Mouse (Mus musculus) liver, adult 2 months (tissue): ENCODE results near the gene Os9. TPM values are rescaled to one million over a fixed set of nuclear protein-coding genes. Genes with fewer than 3 reads are reported as not detected.

Experiments used
- DNase-seq: peaks from one replicate; pipeline ENCODE4 v3.0.0-alpha.2; 2011; ENCODE audit warnings: low read depth, low spot score; ENCODE audit errors: extremely low read depth
- H3K27ac ChIP-seq: fragments of 200-500 bp; replicated peaks from 2 replicates; pipeline ENCODE4 v1.5.1; 2012; ENCODE audit warnings: low read depth, mild to moderate bottlenecking, control low read depth, inconsistent platforms, low read length; ENCODE audit not compliant: insufficient read depth
- H3K27me3 ChIP-seq: fragments of 200-500 bp; 2 replicates; pipeline ENCODE4 v1.6.1; 2012; ENCODE audit warnings: mild to moderate bottlenecking, moderate library complexity, low read length, inconsistent platforms; ENCODE audit not compliant: control insufficient read depth, insufficient read depth
- H3K36me3 ChIP-seq: fragments of 200-500 bp; 2 replicates; pipeline ENCODE4 v1.6.1; 2012; ENCODE audit warnings: low read length, inconsistent platforms; ENCODE audit not compliant: control insufficient read depth, insufficient read depth
- H3K4me1 ChIP-seq: fragments of 200-500 bp; 2 replicates; pipeline ENCODE4 v1.6.1; 2011; ENCODE audit warnings: low read length; ENCODE audit not compliant: control insufficient read depth, insufficient read depth
- H3K4me3 ChIP-seq: fragments of 200-500 bp; 2 replicates; pipeline ENCODE4 v1.5.1; 2011; ENCODE audit warnings: low read depth, mild to moderate bottlenecking, control low read depth, low read length, moderate library complexity; ENCODE audit not compliant: insufficient read depth
- H3K79me2 ChIP-seq: fragments of 200-500 bp; 2 replicates; pipeline ENCODE4 v1.6.1; 2012; ENCODE audit warnings: inconsistent platforms, mild to moderate bottlenecking, low read length, moderate library complexity; ENCODE audit not compliant: control insufficient read depth, insufficient read depth
- H3K9ac ChIP-seq: fragments of 200-500 bp; 2 replicates; pipeline ENCODE4 v1.6.1; 2012; ENCODE audit warnings: low read depth, mild to moderate bottlenecking, control low read depth, inconsistent platforms, low read length
- CTCF ChIP-seq: fragments of 200-500 bp; IDR thresholded peaks from 2 replicates; pipeline ENCODE4 v1.5.1; 2011; ENCODE audit warnings: low read depth, low read length, control low read depth
- POLR2A ChIP-seq: fragments of 200-500 bp; IDR thresholded peaks from 2 replicates; pipeline ENCODE4 v1.6.1; 2011; ENCODE audit warnings: low read length, control low read depth; ENCODE audit not compliant: insufficient read depth; ENCODE audit errors: extremely low read depth
- WGBS: fragments of 180-500 bp; shearing (Covaris S2); methylation state at CpG from one replicate; pipeline ENCODE4 v1.1.7; 2018; 5-methylcytosine and 5-hydroxymethylcytosine counted together
- polyA plus RNA-seq: library from polyadenylated mRNA; depleted of rRNA; stranded (reverse); fragments of >200 nt; gene quantifications from 2 replicates; pipeline ENCODE4 v1.2.3, GENCODE M21; 2012
- total RNA-seq: library from RNA; depleted of rRNA; stranded (reverse); fragments of >200 nt; gene quantifications from 2 replicates; pipeline ENCODE4 v1.2.3, GENCODE M21; 2014

Os9 gene
- total and polyA plus RNA-seq, 2 experiments = 130 TPM

GRCm38 (mm10) chr10:127145303-127145702 lies 24.4 kb upstream of the Os9 start:
- WGBS = 82% methylated on average over 5 of the region's 5 CpGs
- no peak for TF ChIP-seq CTCF
- Histone ChIP-seq H3K4me3 (no peak overlapping the region), H3K4me1 (peaks cover 13% of the 10 kb centered on the region), H3K27me3 (no peaks in the 10 kb centered on the region), H3K36me3 (no peaks in the 10 kb centered on the region), H3K27ac (no peak overlapping the region), H3K79me2 (no peaks in the 10 kb centered on the region; the same call in 1 of the 2 replicates), H3K9ac (no peak overlapping the region)
- DNase-seq = no peak

GRCm38 (mm10) chr10:127144536-127144935 lies 23.6 kb upstream of the Os9 start:
- 40% methylated on average over 7 of the region's 7 CpGs for WGBS
- peak; percentile 80 for DNase-seq
- peak overlapping the region; percentile 7; the same call in 1 of the 2 replicates for H3K27ac ChIP-seq
- H3K27me3 ChIP-seq = no peaks in the 10 kb centered on the region
- TF ChIP-seq CTCF (no peak), POLR2A (no peak)
- H3K79me2 ChIP-seq = no peaks in the 10 kb centered on the region; the same call in 1 of the 2 replicates
- H3K36me3 ChIP-seq = no peaks in the 10 kb centered on the region
- peaks cover 7% of the 10 kb centered on the region for H3K4me1 ChIP-seq
- no peak overlapping the region for H3K4me3 ChIP-seq
- no peak overlapping the region for H3K9ac ChIP-seq

- TF ChIP-seq CTCF (no peak), POLR2A (no peak)
- WGBS = 93% methylated on average over 8 of the region's 8 CpGs
- H3K4me3 ChIP-seq = no peak overlapping the region
- no peak for DNase-seq
- peaks cover 9% of the 10 kb centered on the region for H3K4me1 ChIP-seq
- no peaks in the 10 kb centered on the region for H3K36me3 ChIP-seq
- H3K79me2 ChIP-seq = no peaks in the 10 kb centered on the region; the same call in 1 of the 2 replicates
- no peak overlapping the region for H3K9ac ChIP-seq
- no peak overlapping the region for H3K27ac ChIP-seq
- H3K27me3 ChIP-seq = no peaks in the 10 kb centered on the region
Observed at GRCm38 (mm10) chr10:127143228-127143627, 22.3 kb upstream of the Os9 start.

GRCm38 (mm10) chr10:127141500-127141899 lies 20.6 kb upstream of the Os9 start:
- H3K27ac ChIP-seq = no peak overlapping the region
- 76% methylated on average over 8 of the region's 8 CpGs for WGBS
- no peaks in the 10 kb centered on the region for H3K36me3 ChIP-seq
- no peak overlapping the region for H3K4me3 ChIP-seq
- DNase-seq = no peak
- H3K4me1 ChIP-seq = peaks cover 8% of the 10 kb centered on the region
- H3K9ac ChIP-seq = no peak overlapping the region
- H3K79me2 ChIP-seq = no peaks in the 10 kb centered on the region; the same call in 1 of the 2 replicates
- no peaks in the 10 kb centered on the region for H3K27me3 ChIP-seq
- TF ChIP-seq CTCF = no peak
- TF ChIP-seq POLR2A = no peak

DNA sequence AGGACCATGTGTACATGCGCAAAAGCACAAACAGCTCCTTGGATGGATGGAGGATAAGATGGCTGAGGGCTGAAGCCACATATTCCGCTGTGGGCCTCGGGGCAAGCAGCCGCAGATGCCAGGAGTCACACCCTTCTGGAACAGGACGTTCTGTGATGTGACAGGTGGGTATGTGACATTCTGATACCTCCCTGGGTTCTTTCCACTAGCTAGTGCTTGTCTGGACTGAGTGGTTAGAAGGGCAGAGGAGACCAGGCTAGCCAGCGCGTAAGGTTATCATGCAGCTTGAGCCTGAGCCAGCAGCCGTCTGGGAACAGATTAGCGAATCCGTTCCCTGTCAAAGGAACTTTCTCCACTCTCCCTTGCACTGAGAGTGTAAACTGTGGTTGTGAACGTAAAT lies 20.0 kb upstream of the Os9 start:
- no peak overlapping the region for H3K4me3 ChIP-seq
- H3K36me3 ChIP-seq = no peaks in the 10 kb centered on the region
- WGBS = 91% methylated on average over 11 of the region's 11 CpGs
- peaks cover 8% of the 10 kb centered on the region for H3K4me1 ChIP-seq
- no peak overlapping the region for H3K9ac ChIP-seq
- TF ChIP-seq CTCF = no peak
- TF ChIP-seq POLR2A = no peak
- H3K27ac ChIP-seq = no peak overlapping the region
- no peaks in the 10 kb centered on the region; the same call in 1 of the 2 replicates for H3K79me2 ChIP-seq
- no peak for DNase-seq
- H3K27me3 ChIP-seq = no peaks in the 10 kb centered on the region

- no peaks in the 10 kb centered on the region for H3K36me3 ChIP-seq
- 23% methylated on average over 18 of the region's 18 CpGs for WGBS
- peak overlapping the region; percentile 42; the same call in 1 of the 2 replicates for H3K9ac ChIP-seq
- no peaks in the 10 kb centered on the region; the same call in 1 of the 2 replicates for H3K79me2 ChIP-seq
- H3K27ac ChIP-seq = peak overlapping the region; percentile 95
- DNase-seq = peak; percentile 97
- TF ChIP-seq CTCF (no peak), POLR2A (no peak)
- peak overlapping the region; percentile 33; the same call in 1 of the 2 replicates for H3K4me3 ChIP-seq
- H3K27me3 ChIP-seq = no peaks in the 10 kb centered on the region
- H3K4me1 ChIP-seq = peaks cover 6% of the 10 kb centered on the region
Observed at GRCm38 (mm10) chr10:127138328-127139141, 17.6 kb upstream of the Os9 start.
